Mouse (Mus musculus): ENCODE data around the gene Rcn3. TPM values are rescaled to one million over a fixed set of nuclear protein-coding genes. Genes with fewer than 3 reads are reported as not detected.

Rcn3 gene
- polyA plus RNA-seq (2014; fragmentation: Nextera tagmentation; extraction: Ambion mirVana), result 146 and 163 TPM in 2 replicates

- Histone ChIP-seq H3K27ac (ENCODE audit: low read depth, low read length) (peak within 1 kb of the TSS; percentile 71), H3K4me3 (ENCODE audit: low read depth, low read length) (peak within 1 kb of the TSS; percentile 61)
- under 1% methylated on average over 16 of the region's 16 CpGs for WGBS
These were observed at the start of gene Rcn3 for GRCm38 (mm10) chr7:45092048-45092447. Rcn3 (minus strand) TSS chr7:45092221.

GRCm38 (mm10) chr7:45141319-45141718 lies 49.3 kb upstream of the Rcn3 start:
- Histone ChIP-seq H3K4me3 (ENCODE audit: low read depth, low read length) (no peak overlapping the region), H3K36me3 (ENCODE audit: control insufficient read depth, insufficient read depth, low read length) (peaks cover 15% of the 10 kb centered on the region), H3K9me3 (ENCODE audit: control insufficient read depth, low read length) (no peaks in the 10 kb centered on the region), H3K4me2 (no peak overlapping the region), H3K27ac (ENCODE audit: low read depth, low read length) (no peak overlapping the region), H3K9ac (ENCODE audit: low read depth, low read length) (no peak overlapping the region), H3K4me1 (replicated peaks; ENCODE audit: control insufficient read depth, insufficient read depth, low read length) (peaks cover 23% of the 10 kb centered on the region), H3K27me3 (replicated peaks; ENCODE audit: control insufficient read depth, insufficient read depth, low read length) (no peaks in the 10 kb centered on the region)
- WGBS, result 85% methylated on average over 3 of the region's 3 CpGs
- ATAC-seq (replicated peaks; ENCODE audit: low FRiP score), result no peak
- no peak for DNase-seq (ENCODE audit: low spot score)

More at GRCm38 (mm10) chr7:45092048-45092447, at the start of gene Rcn3:
- Histone ChIP-seq H3K27me3 (replicated peaks; ENCODE audit: control insufficient read depth, insufficient read depth, low read length) (no peaks in the 10 kb centered on the region), H3K9ac (ENCODE audit: low read depth, low read length) (peak within 1 kb of the TSS; percentile 66), H3K4me2 (peak within 1 kb of the TSS; percentile 70), H3K9me3 (ENCODE audit: control insufficient read depth, low read length) (no peaks in the 10 kb centered on the region), H3K36me3 (ENCODE audit: control insufficient read depth, insufficient read depth, low read length) (peaks cover 6% of the 10 kb centered on the region; the same call in 1 of the 2 replicates), H3K4me1 (replicated peaks; ENCODE audit: control insufficient read depth, insufficient read depth, low read length) (peaks cover 23% of the 10 kb centered on the region)
- DNase-seq (ENCODE audit: low spot score), result peak; percentile 91
- ATAC-seq (replicated peaks; ENCODE audit: low FRiP score), result peak; percentile 87

- ATAC-seq (replicated peaks; ENCODE audit: low FRiP score) (no peak), DNase-seq (ENCODE audit: low spot score) (no peak)
- no peak overlapping the region for H3K27ac ChIP-seq (ENCODE audit: low read depth, low read length)
- peaks cover 13% of the 10 kb centered on the region for H3K36me3 ChIP-seq (ENCODE audit: control insufficient read depth, insufficient read depth, low read length)
- no peaks in the 10 kb centered on the region for H3K27me3 ChIP-seq (replicated peaks; ENCODE audit: control insufficient read depth, insufficient read depth, low read length)
- no peak overlapping the region for H3K4me2 ChIP-seq
- H3K9ac ChIP-seq (ENCODE audit: low read depth, low read length), result no peak overlapping the region
- H3K9me3 ChIP-seq (ENCODE audit: control insufficient read depth, low read length), result no peaks in the 10 kb centered on the region
- 79% methylated on average over 8 of the region's 8 CpGs for WGBS
- peaks cover 28% of the 10 kb centered on the region for H3K4me1 ChIP-seq (replicated peaks; ENCODE audit: control insufficient read depth, insufficient read depth, low read length)
- no peak overlapping the region for H3K4me3 ChIP-seq (ENCODE audit: low read depth, low read length)
These were observed 48.1 kb upstream of the Rcn3 start for GRCm38 (mm10) chr7:45139904-45140723.

- Histone ChIP-seq H3K27ac (ENCODE audit: low read depth, low read length) (peak overlapping the region; percentile 80), H3K4me2 (peak overlapping the region; percentile 86), H3K4me1 (replicated peaks; ENCODE audit: control insufficient read depth, insufficient read depth, low read length) (peaks cover 40% of the 10 kb centered on the region), H3K4me3 (ENCODE audit: low read depth, low read length) (no peak overlapping the region), H3K36me3 (ENCODE audit: control insufficient read depth, insufficient read depth, low read length) (peaks cover 6% of the 10 kb centered on the region), H3K9ac (ENCODE audit: low read depth, low read length) (peak overlapping the region; percentile 17; the same call in 1 of the 2 replicates), H3K9me3 (ENCODE audit: control insufficient read depth, low read length) (no peaks in the 10 kb centered on the region), H3K27me3 (replicated peaks; ENCODE audit: control insufficient read depth, insufficient read depth, low read length) (no peaks in the 10 kb centered on the region)
- no peak for ATAC-seq (replicated peaks; ENCODE audit: low FRiP score)
- no peak for DNase-seq (ENCODE audit: low spot score)
- WGBS, result 68% methylated on average over 1 of the region's 1 CpGs
These were observed 46.4 kb upstream of the Rcn3 start for GRCm38 (mm10) chr7:45138403-45138802.

DNA sequence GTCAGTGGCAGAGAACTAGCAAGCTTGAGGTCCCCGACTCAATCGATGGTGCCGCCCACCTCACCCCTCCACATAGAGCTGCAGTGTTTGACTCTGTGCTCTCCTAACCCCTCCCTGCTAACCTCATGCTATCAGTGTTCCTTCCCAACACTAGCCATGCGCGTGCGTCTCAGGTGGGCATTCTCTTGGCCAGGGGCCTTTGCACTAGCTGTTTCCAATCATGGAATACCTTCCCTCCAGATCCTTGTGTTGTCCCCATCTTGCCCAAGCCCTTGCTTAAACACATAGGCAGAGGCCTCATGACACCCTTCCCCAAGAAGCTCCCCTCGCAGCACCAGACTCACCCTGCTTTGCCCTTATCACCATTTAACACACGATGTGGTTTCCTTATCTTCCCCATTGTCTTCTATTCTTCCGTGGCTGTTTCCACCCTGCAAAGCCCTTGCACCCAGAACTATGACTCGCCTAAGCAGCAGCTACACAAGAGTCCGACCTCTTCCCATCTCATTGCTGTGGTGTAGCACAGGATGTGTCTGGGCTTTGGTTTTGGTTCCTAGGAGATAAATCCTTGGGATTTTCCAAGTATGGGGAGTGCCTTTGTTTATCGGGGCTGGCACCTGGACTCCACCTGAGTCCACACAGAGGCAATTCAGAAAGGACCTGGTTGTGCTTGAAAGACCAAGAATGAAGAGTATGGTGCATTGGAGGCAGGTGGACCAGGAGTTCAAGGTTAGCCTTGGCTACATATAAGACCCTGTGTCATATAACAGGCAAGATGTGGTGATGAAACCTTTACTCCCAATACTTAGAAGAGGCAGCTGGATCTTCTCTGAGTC lies 45.4 kb upstream of the Rcn3 start:
- H3K27me3 ChIP-seq (replicated peaks; ENCODE audit: control insufficient read depth, insufficient read depth, low read length), result no peaks in the 10 kb centered on the region
- ATAC-seq (replicated peaks; ENCODE audit: low FRiP score), result peak; percentile 79
- peaks cover 40% of the 10 kb centered on the region for H3K4me1 ChIP-seq (replicated peaks; ENCODE audit: control insufficient read depth, insufficient read depth, low read length)
- peak overlapping the region; percentile 86 for H3K4me2 ChIP-seq
- H3K27ac ChIP-seq (ENCODE audit: low read depth, low read length), result peak overlapping the region; percentile 89
- H3K4me3 ChIP-seq (ENCODE audit: low read depth, low read length), result peak overlapping the region; percentile 69
- peak; percentile 69 for DNase-seq (ENCODE audit: low spot score)
- WGBS, result 33% methylated on average over 12 of the region's 12 CpGs
- H3K9me3 ChIP-seq (ENCODE audit: control insufficient read depth, low read length), result no peaks in the 10 kb centered on the region
- peak overlapping the region; percentile 17 for H3K9ac ChIP-seq (ENCODE audit: low read depth, low read length)
- H3K36me3 ChIP-seq (ENCODE audit: control insufficient read depth, insufficient read depth, low read length), result peaks cover 4% of the 10 kb centered on the region; the same call in 1 of the 2 replicates

- peak; percentile 72 for ATAC-seq (replicated peaks; ENCODE audit: low FRiP score)
- no peaks in the 10 kb centered on the region for H3K36me3 ChIP-seq (ENCODE audit: control insufficient read depth, insufficient read depth, low read length)
- H3K4me2 ChIP-seq, result peak within 1 kb of the TSS; percentile 86
- H3K27ac ChIP-seq (ENCODE audit: low read depth, low read length), result peak within 1 kb of the TSS; percentile 89
- H3K27me3 ChIP-seq (replicated peaks; ENCODE audit: control insufficient read depth, insufficient read depth, low read length), result no peaks in the 10 kb centered on the region
- DNase-seq (ENCODE audit: low spot score), result peak; percentile 88
- H3K9me3 ChIP-seq (ENCODE audit: control insufficient read depth, low read length), result no peaks in the 10 kb centered on the region
- H3K4me3 ChIP-seq (ENCODE audit: low read depth, low read length), result peak within 1 kb of the TSS; percentile 69
- H3K9ac ChIP-seq (ENCODE audit: low read depth, low read length), result peak within 1 kb of the TSS; percentile 74
- peaks cover 36% of the 10 kb centered on the region for H3K4me1 ChIP-seq (replicated peaks; ENCODE audit: control insufficient read depth, insufficient read depth, low read length)
- 1% methylated on average over 29 of the region's 29 CpGs for WGBS
These were observed 44.1 kb upstream of the Rcn3 start, which contains the start of the genes Gm45713 and Flt3l for GRCm38 (mm10) chr7:45135993-45136567. Gm45713 (minus strand) TSS chr7:45136231. Flt3l (minus strand) TSS chr7:45136432.

DNA sequence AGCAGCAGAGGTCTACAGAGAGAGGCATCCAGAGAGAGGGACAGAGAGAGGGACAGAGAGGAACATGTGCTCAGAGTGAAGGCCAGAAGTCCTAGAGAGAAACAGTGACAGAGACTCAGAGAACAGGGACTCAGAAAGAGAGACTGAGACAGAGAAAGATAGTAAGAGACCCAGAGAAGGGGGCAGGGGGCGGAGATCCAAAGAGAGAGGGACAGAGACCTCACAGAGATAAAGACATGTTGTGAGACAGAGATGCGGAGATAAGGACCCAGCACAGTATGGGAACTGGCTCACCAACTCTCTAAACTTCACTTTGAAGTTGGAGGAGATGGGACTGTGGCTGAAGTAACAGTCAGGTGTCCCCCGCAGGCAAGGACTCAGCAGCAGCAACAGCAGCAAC lies 43.3 kb upstream of the Rcn3 start:
- 36% methylated on average over 3 of the region's 3 CpGs for WGBS
- Histone ChIP-seq H3K9me3 (ENCODE audit: control insufficient read depth, low read length) (no peaks in the 10 kb centered on the region), H3K4me2 (peak overlapping the region; percentile 86), H3K4me1 (replicated peaks; ENCODE audit: control insufficient read depth, insufficient read depth, low read length) (peaks cover 36% of the 10 kb centered on the region), H3K9ac (ENCODE audit: low read depth, low read length) (peak overlapping the region; percentile 74), H3K27me3 (replicated peaks; ENCODE audit: control insufficient read depth, insufficient read depth, low read length) (no peaks in the 10 kb centered on the region), H3K4me3 (ENCODE audit: low read depth, low read length) (peak overlapping the region; percentile 69), H3K27ac (ENCODE audit: low read depth, low read length) (peak overlapping the region; percentile 89), H3K36me3 (ENCODE audit: control insufficient read depth, insufficient read depth, low read length) (no peaks in the 10 kb centered on the region)
- ATAC-seq (replicated peaks; ENCODE audit: low FRiP score) (no peak; the same call in 1 of the 2 replicates), DNase-seq (ENCODE audit: low spot score) (no peak)

DNA sequence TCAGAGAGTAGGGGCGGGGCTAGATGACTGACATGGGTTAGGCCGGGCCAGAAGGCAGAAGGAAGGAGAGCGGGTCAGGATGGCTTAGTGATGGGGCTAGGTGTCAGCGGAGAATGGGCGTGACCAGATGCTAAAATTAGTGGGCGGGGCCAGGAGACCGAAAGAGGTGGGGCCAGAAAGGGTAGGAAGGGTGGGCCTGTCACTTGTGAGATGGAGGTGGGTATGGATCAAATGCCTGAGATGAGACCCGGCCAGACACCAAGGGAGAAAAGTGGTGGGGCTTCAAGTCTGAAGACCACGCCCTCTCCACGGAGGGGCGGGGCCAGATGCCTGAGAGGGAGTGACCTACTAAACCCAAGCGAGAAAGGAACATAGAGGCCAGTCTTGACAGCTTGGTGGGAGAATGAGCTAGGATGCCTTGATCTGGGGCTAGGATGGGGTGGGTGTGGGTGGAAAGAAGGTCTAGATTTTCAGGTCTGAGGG lies 42.6 kb upstream of the Rcn3 start:
- Histone ChIP-seq H3K9me3 (ENCODE audit: control insufficient read depth, low read length) (no peaks in the 10 kb centered on the region), H3K27ac (ENCODE audit: low read depth, low read length) (peak overlapping the region; percentile 89), H3K36me3 (ENCODE audit: control insufficient read depth, insufficient read depth, low read length) (no peaks in the 10 kb centered on the region), H3K9ac (ENCODE audit: low read depth, low read length) (peak overlapping the region; percentile 74), H3K27me3 (replicated peaks; ENCODE audit: control insufficient read depth, insufficient read depth, low read length) (no peaks in the 10 kb centered on the region), H3K4me3 (ENCODE audit: low read depth, low read length) (peak overlapping the region; percentile 69), H3K4me1 (replicated peaks; ENCODE audit: control insufficient read depth, insufficient read depth, low read length) (peaks cover 44% of the 10 kb centered on the region), H3K4me2 (peak overlapping the region; percentile 86)
- no peak for DNase-seq (ENCODE audit: low spot score)
- WGBS, result 5% methylated on average over 12 of the region's 12 CpGs
- ATAC-seq (replicated peaks; ENCODE audit: low FRiP score), result peak; percentile 53

Data from liver, embryonic 11.5 days (tissue).